Mouse (Mus musculus) forebrain, postnatal 0 days (tissue): Measurements from ENCODE around the gene Prr13. TPM values are rescaled to one million over a fixed set of nuclear protein-coding genes. Genes with fewer than 3 reads are reported as not detected.
A peak's percentile ranks its signal among the peaks of the same experiment; 100 is the strongest.

Experiments
- ATAC-seq: fragments of 200-750 bp; cut with Nextera tagmentation; 2 replicates; pipeline ENCODE4 v1.8.0; 2017; ENCODE audit warnings: mild to moderate bottlenecking, moderate library complexity
- DNase-seq: peaks from one replicate; pipeline ENCODE4 v3.0.0-alpha.2; 2015
- H3K27ac ChIP-seq: fragments of 300-500 bp; sonication (generic); 2 replicates; pipeline ENCODE4 v1.5.1; 2014; ENCODE audit warnings: low read depth, mild to moderate bottlenecking, antibody characterized with exemption, low read length, moderate library complexity, mixed read lengths
- H3K27me3 ChIP-seq: fragments of 300-500 bp; sonication (generic); 2 replicates; pipeline ENCODE4 v1.6.1; 2014; ENCODE audit warnings: mild to moderate bottlenecking, low read length, mixed read lengths; ENCODE audit not compliant: insufficient read depth
- H3K36me3 ChIP-seq: fragments of 300-500 bp; sonication (generic); 2 replicates; pipeline ENCODE4 v1.6.1; 2014; ENCODE audit warnings: mild to moderate bottlenecking, moderate library complexity; ENCODE audit not compliant: insufficient read depth
- H3K4me1 ChIP-seq: fragments of 300-500 bp; sonication (generic); 2 replicates; pipeline ENCODE4 v1.6.1; 2014; ENCODE audit warnings: antibody characterized with exemption; ENCODE audit not compliant: insufficient read depth
- H3K4me2 ChIP-seq: fragments of 300-500 bp; sonication (generic); 2 replicates; pipeline ENCODE4 v1.6.1; 2014; ENCODE audit warnings: low read depth, mild to moderate bottlenecking, moderate library complexity
- H3K4me3 ChIP-seq: fragments of 300-500 bp; sonication (generic); 2 replicates; pipeline ENCODE4 v1.5.1; 2014; ENCODE audit warnings: low read depth, low read length, mixed read lengths
- H3K9ac ChIP-seq: fragments of 300-500 bp; sonication (generic); 2 replicates; pipeline ENCODE4 v1.6.1; 2014; ENCODE audit warnings: mild to moderate bottlenecking
- H3K9me3 ChIP-seq: fragments of 300-500 bp; sonication (generic); 2 replicates; pipeline ENCODE4 v1.6.1; 2016; ENCODE audit warnings: low read length
- CTCF ChIP-seq: sonication (generic); IDR thresholded peaks from 2 replicates; pipeline ENCODE4 v1.5.1; 2016; ENCODE audit warnings: antibody characterized with exemption, control low read depth, low read depth
- WGBS: fragments of 180-500 bp; shearing (Covaris S2); extraction: QIAGEN DNeasy Blood & Tissue Kit; methylation state at CpG from one replicate; pipeline ENCODE4 v1.1.7; 2014; 5-methylcytosine and 5-hydroxymethylcytosine counted together
- polyA plus RNA-seq: library from polyadenylated mRNA; unstranded; fragments of >200 nt; fragmentation: Nextera tagmentation; extraction: Ambion mirVana; gene quantifications from 2 replicates; pipeline ENCODE4 v1.2.1, GENCODE M21; 2015
- total RNA-seq: library from RNA; depleted of rRNA; stranded (reverse); fragments of >200 nt; gene quantifications from 2 replicates; pipeline ENCODE4 v1.2.3, GENCODE M21; 2014; rRNA removed

Gene Prr13
- total and polyA plus RNA-seq, 2 experiments from 2014 or later = 21.5 to 90.9 TPM

- peaks cover 26% of the 10 kb centered on the region for H3K4me1 ChIP-seq
- H3K4me2 ChIP-seq = no peak overlapping the region
- ATAC-seq = no peak
- no peaks in the 10 kb centered on the region for H3K27me3 ChIP-seq
- H3K27ac ChIP-seq = no peak overlapping the region
- no peak for TF ChIP-seq CTCF
- no peaks in the 10 kb centered on the region for H3K9me3 ChIP-seq
- 79% methylated on average over 3 of the region's 3 CpGs for WGBS
- no peak overlapping the region for H3K4me3 ChIP-seq
- DNase-seq = no peak
- H3K36me3 ChIP-seq = peaks cover 36% of the 10 kb centered on the region
- H3K9ac ChIP-seq = no peak overlapping the region
Observed at GRCm38 (mm10) chr15:102508336-102508735, 49.5 kb downstream of the Prr13 start.

- ATAC-seq (peak; percentile 87), DNase-seq (peak; percentile 77)
- Histone ChIP-seq H3K36me3 (peaks cover 19% of the 10 kb centered on the region), H3K27ac (peak overlapping the region; percentile 96), H3K9ac (peak overlapping the region; percentile 83), H3K4me2 (peak overlapping the region; percentile 88), H3K4me1 (peaks cover 27% of the 10 kb centered on the region), H3K27me3 (no peaks in the 10 kb centered on the region), H3K9me3 (no peaks in the 10 kb centered on the region), H3K4me3 (peak overlapping the region; percentile 66)
- WGBS = 4% methylated on average over 9 of the region's 9 CpGs
- TF ChIP-seq CTCF = no peak
Observed at GRCm38 (mm10) chr15:102510110-102510509, 51.3 kb downstream of the Prr13 start.

DNA sequence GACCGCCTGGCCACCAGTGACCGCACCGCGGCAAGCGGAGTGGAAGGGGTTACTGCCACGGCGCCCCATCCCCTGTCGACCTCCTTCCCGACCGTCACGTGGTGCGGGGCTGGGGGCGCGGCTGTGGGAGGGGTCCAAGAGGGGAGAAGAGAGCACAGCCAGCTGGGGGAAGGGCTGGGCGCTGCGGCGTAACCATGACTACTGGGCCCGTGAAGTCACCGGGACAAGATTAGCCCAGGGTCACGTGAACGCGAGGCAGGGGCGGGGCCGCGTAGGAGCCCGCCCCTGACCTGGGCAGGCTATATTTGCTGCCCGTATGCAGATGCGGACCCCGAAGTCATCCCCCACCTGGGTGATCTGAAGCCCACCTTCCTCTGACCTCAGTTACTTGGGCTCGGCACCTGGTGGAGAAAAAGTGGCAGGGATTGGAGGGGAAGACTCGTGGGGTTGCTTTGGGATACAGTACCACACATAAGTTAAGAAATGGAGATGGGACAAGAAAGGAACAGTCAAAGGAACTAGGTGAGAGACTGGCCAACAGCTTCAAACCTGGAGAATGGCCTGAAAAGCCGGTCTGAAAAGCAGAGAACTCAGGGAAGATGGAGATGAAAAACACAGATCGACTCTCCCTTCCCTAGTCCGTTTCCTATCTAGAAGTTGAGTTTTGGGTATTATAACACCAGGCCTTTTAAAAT is 51.9 kb downstream of the Prr13 start:
- no peak; the same call in 1 of the 2 replicates for TF ChIP-seq CTCF
- peak; percentile 96 for ATAC-seq

GRCm38 (mm10) chr15:102511285-102511833 is 52.5 kb downstream of the Prr13 start:
- H3K4me1 ChIP-seq = peaks cover 34% of the 10 kb centered on the region
- no peaks in the 10 kb centered on the region for H3K27me3 ChIP-seq
- WGBS = 19% methylated on average over 6 of the region's 6 CpGs
- ATAC-seq (no peak), DNase-seq (no peak)
- H3K36me3 ChIP-seq = peaks cover 11% of the 10 kb centered on the region; the same call in 1 of the 2 replicates
- no peak for TF ChIP-seq CTCF
- H3K9ac ChIP-seq = peak overlapping the region; percentile 83; the same call in 1 of the 2 replicates
- H3K9me3 ChIP-seq = no peaks in the 10 kb centered on the region
- H3K27ac ChIP-seq = peak overlapping the region; percentile 96
- H3K4me2 ChIP-seq = peak overlapping the region; percentile 88
- H3K4me3 ChIP-seq = peak overlapping the region; percentile 66

More for the DNA sequence above, 51.9 kb downstream of the Prr13 start:
- 3% methylated on average over 34 of the region's 34 CpGs for WGBS
- Histone ChIP-seq H3K9me3 (no peaks in the 10 kb centered on the region), H3K27ac (peak overlapping the region; percentile 96), H3K36me3 (peaks cover 12% of the 10 kb centered on the region), H3K4me3 (peak overlapping the region; percentile 66), H3K27me3 (no peaks in the 10 kb centered on the region), H3K4me1 (peaks cover 33% of the 10 kb centered on the region), H3K4me2 (peak overlapping the region; percentile 88), H3K9ac (peak overlapping the region; percentile 83)
- peak; percentile 91 for DNase-seq

DNA sequence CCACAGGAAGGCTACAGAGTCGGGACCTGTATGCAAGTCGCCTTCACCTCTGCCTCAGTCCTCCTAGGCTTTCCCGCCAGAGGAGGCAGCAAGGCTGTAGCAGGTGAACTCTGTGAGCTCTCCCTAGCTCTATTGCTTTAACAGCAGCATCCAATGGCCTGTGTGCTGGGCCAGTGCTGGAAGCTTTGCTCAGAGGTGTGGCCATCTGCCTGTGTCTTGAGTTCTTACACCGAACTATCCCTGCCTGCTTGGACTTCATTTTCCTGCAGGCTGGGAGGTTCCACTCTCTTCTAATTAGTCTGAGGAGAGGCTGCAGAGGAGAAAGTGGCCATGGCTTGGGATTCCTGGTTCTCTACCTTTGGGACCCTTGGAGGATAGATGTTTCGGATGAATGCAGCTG is 53.2 kb downstream of the Prr13 start:
- Histone ChIP-seq H3K9me3 (no peaks in the 10 kb centered on the region), H3K4me2 (no peak overlapping the region; the same call in 1 of the 2 replicates), H3K4me1 (peaks cover 34% of the 10 kb centered on the region), H3K27ac (peak overlapping the region; percentile 96), H3K27me3 (no peaks in the 10 kb centered on the region), H3K4me3 (no peak overlapping the region), H3K9ac (peak overlapping the region; percentile 18; the same call in 1 of the 2 replicates), H3K36me3 (peaks cover 9% of the 10 kb centered on the region; the same call in 1 of the 2 replicates)
- DNase-seq (no peak), ATAC-seq (no peak)
- TF ChIP-seq CTCF = no peak
- WGBS = 35% methylated on average over 5 of the region's 5 CpGs

Other genes with a start within 250 kb of the Prr13 start
- gene Itgb7, start 227.1 kb upstream of the Prr13 start, total RNA-seq = 0.31 and 2.4 TPM in 2 replicates
- 0.50 and 0.75 TPM in 2 replicates for gene Itgb7, start 227.1 kb upstream of the Prr13 start, polyA plus RNA-seq
- 6.5 and 12.3 TPM in 2 replicates for gene Rarg, start 201.5 kb upstream of the Prr13 start, total RNA-seq
- gene Rarg, start 201.5 kb upstream of the Prr13 start, polyA plus RNA-seq = 4.5 and 4.6 TPM in 2 replicates
- gene Gm9918, start 188.5 kb upstream of the Prr13 start, total RNA-seq = 0.15 TPM in 1 of 2 replicates, not detected in the other
- gene Gm9918, start 188.5 kb upstream of the Prr13 start, polyA plus RNA-seq = not detected in 2 replicates
- gene Mfsd5, start 179.6 kb upstream of the Prr13 start, total RNA-seq = 33.2 and 39.3 TPM in 2 replicates
- gene Mfsd5, start 179.6 kb upstream of the Prr13 start, polyA plus RNA-seq = 63.0 and 63.7 TPM in 2 replicates
- 2.7 and 9.6 TPM in 2 replicates for gene Espl1, start 162.8 kb upstream of the Prr13 start, total RNA-seq
- 1.5 and 2.3 TPM in 2 replicates for gene Espl1, start 162.8 kb upstream of the Prr13 start, polyA plus RNA-seq
- 177 and 262 TPM in 2 replicates for gene Pfdn5, start 132.9 kb upstream of the Prr13 start, total RNA-seq
- gene Pfdn5, start 132.9 kb upstream of the Prr13 start, polyA plus RNA-seq = 518 and 621 TPM in 2 replicates
- 46.4 and 54.2 TPM in 2 replicates for gene Myg1, start 127.3 kb upstream of the Prr13 start, total RNA-seq
- 80.2 and 85.7 TPM in 2 replicates for gene Myg1, start 127.3 kb upstream of the Prr13 start, polyA plus RNA-seq
- 25.5 and 27.9 TPM in 2 replicates for gene Aaas, start 108.3 kb upstream of the Prr13 start, total RNA-seq
- gene Aaas, start 108.3 kb upstream of the Prr13 start, polyA plus RNA-seq = 31.6 and 33.4 TPM in 2 replicates
- gene Sp7, start 91.8 kb upstream of the Prr13 start, total RNA-seq = 0.92 and 2.1 TPM in 2 replicates
- 0.30 and 0.35 TPM in 2 replicates for gene Sp7, start 91.8 kb upstream of the Prr13 start, polyA plus RNA-seq
- gene Sp1, start 52.9 kb upstream of the Prr13 start, total RNA-seq = 16.4 and 22.5 TPM in 2 replicates
- 2.0 and 2.6 TPM in 2 replicates for gene Sp1, start 52.9 kb upstream of the Prr13 start, polyA plus RNA-seq
- 0.38 and 1.1 TPM in 2 replicates for gene Amhr2, start 13.7 kb upstream of the Prr13 start, total RNA-seq
- gene Amhr2, start 13.7 kb upstream of the Prr13 start, polyA plus RNA-seq = 0.34 and 0.65 TPM in 2 replicates
- 134 and 154 TPM in 2 replicates for gene Pcbp2, start 11.5 kb downstream of the Prr13 start, total RNA-seq
- gene Pcbp2, start 11.5 kb downstream of the Prr13 start, polyA plus RNA-seq = 102 and 103 TPM in 2 replicates
- gene Gm10337, start 44.7 kb downstream of the Prr13 start, total RNA-seq = not detected in 2 replicates
- gene Gm10337, start 44.7 kb downstream of the Prr13 start, polyA plus RNA-seq = 3.7 and 4.2 TPM in 2 replicates
- gene Map3k12, start 58.0 kb downstream of the Prr13 start, total RNA-seq = 75.0 and 88.9 TPM in 2 replicates
- gene Map3k12, start 58.0 kb downstream of the Prr13 start, polyA plus RNA-seq = 29.6 and 39.4 TPM in 2 replicates
- gene Tarbp2, start 59.2 kb downstream of the Prr13 start, total RNA-seq = 87.5 and 94.7 TPM in 2 replicates
- gene Tarbp2, start 59.2 kb downstream of the Prr13 start, polyA plus RNA-seq = 86.4 and 89.5 TPM in 2 replicates
- 2.5 and 3.1 TPM in 2 replicates for gene Npff, start 65.9 kb downstream of the Prr13 start, total RNA-seq
- gene Npff, start 65.9 kb downstream of the Prr13 start, polyA plus RNA-seq = 1.5 and 1.7 TPM in 2 replicates
- not detected in 2 replicates for gene Gm28047, start 166.0 kb downstream of the Prr13 start, total RNA-seq
- gene Gm28047, start 166.0 kb downstream of the Prr13 start, polyA plus RNA-seq = 0.74 TPM in 1 of 2 replicates, not detected in the other
- gene Atf7, start 166.4 kb downstream of the Prr13 start, total RNA-seq = 9.9 and 13.2 TPM in 2 replicates
- 8.4 and 10.2 TPM in 2 replicates for gene Atf7, start 166.4 kb downstream of the Prr13 start, polyA plus RNA-seq
- gene Atp5g2, start 213.3 kb downstream of the Prr13 start, total RNA-seq = 75.2 and 170 TPM in 2 replicates
- 63.5 and 75.3 TPM in 2 replicates for gene Atp5g2, start 213.3 kb downstream of the Prr13 start, polyA plus RNA-seq